Mouse (Mus musculus) CH12F3 (cell line): ENCODE data around the gene Fads6.

Source experiments
- in situ Hi-C: fragments of 300-500 bp; cut with MboI; formaldehyde crosslinking; loops from 2 replicates; pipeline ENCODE4 v1.14.3; 2020; ENCODE audit warnings: low sequenced_read_pairs

Fads6 gene

DNA sequence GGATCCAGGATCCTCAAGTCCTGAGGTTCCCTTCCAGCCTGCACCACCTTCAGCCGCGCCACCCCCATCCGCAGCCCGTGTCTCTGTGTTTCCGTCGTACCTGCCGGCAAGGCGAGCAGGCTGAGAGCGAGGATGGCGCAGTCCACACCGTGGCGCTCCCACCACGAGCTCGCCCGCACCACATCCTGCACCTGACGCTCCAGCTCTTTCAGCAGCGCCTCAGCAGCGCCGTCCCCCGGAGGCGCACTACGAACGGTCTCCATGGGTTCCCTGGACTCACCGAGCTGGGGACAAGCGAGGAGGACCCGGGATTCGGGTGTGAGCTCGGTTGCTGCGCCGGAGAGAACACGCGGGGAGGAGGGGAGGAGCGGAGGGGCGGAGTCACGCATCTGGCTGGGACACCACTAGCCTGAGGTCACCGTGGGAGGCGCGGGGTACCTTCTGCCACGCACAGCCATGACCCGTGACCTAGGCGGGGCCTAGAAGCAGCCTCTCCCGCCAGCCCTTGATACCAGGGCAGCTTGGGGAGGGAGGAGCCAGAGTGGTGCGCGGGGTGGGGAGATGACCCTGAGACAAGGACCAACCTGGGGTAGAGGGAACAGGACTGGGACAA is at the start of gene Fads6:
Gene Fads6 (minus strand): TSS at position 450 of the 613 bp plus-strand sequence.
- in situ Hi-C loops, result no loop called here

DNA sequence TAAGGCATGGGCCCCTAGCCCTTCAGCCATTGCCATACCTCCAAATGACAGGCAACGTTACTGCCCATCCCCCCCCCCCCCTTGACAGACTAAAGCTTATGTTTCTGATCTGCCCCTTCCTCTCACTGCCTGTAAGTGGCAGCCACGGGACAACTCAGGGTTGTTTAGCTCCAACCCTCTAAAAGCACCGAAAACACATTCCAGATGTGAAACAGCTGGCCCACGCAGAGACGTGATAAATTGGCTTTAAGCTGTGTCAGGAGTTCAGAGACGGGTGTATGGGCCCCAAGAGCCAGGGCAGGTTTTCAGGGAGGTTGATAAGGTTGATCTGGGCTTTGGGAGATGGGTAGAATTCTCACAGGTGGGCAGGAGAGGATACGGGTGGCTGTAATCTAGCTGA is 48.1 kb upstream of the Fads6 start:
- in situ Hi-C loops, result no loop called here

DNA sequence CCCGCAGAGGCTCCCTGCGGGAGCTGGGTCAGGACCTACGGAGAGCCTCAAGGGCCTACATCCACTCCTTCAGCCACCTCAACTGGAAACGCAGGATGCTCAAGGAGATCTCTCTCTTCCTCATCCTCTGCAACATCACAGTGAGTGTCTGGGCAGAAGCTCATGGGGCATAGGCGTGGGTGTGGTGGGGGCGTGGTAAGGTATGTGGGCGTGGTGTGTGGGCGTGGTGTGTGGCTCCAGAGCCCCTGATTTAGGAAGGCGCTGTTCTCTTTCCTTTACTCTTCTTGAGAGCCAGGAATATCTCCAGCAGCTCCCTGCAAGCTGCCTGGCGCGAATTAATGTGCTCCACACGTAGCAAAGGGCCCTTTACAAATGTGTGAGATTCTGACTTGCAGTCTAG is 47.5 kb upstream of the Fads6 start:
- in situ Hi-C loops, result no loop called here

DNA sequence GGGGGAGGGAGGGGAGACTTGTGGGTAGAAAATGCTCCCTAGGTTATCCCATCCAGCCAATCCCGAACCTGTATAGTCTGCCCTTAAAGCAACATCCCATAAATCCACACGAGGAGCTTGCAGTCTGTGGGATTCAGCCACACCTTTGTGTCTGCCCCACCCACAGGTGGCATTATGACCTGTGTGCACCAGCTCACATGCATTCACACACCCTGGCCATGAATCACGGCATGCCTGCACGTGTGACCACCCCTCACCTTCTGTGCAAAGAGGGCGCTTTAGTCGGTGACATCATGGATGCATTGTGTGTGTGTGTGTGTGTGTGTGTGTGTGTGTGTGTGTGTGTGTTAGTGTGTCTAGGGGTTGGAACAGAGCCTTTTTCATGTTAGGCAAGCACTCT is 44.4 kb upstream of the Fads6 start:
- in situ Hi-C loops, result no loop called here

DNA sequence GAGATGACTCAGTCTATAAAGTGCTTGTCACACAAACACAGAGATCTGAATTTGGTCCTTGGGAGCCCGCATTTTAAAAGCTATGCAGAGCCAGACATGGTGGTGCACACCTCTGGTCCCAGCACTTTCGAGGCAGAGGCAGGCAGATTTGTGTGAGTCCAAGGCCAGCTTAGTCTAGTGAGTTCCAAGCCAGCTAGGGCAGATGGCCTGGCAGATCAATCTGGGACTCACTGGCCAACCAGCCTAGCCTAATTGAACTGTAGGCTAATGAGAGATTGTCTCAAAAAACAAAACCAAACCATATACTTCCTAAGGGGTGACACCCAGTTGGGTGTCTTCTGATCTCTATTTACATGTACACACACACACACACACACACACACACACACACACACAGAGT is 43.8 kb upstream of the Fads6 start:
- in situ Hi-C loops, result no loop called here

DNA sequence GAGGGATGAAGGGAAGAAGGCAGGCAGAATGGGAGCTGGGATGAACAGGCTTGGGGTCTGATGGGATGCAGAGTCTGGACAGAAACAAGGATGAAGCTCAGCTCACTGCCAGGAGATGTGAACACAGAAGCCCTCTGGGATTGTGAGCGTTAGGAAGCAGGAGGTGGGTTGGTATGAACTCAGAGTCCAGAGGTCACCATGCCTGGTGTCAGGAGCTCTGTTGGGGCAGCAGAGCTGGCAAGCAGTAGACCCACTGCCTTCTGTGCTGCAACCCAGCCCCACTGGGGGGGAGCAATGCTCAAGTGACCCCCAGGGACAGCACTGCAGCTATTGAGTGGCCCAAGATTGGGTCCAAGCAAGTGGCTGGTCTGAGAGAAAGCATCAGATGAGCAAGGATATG is 40.4 kb upstream of the Fads6 start:
- in situ Hi-C loops, result no loop called here

DNA sequence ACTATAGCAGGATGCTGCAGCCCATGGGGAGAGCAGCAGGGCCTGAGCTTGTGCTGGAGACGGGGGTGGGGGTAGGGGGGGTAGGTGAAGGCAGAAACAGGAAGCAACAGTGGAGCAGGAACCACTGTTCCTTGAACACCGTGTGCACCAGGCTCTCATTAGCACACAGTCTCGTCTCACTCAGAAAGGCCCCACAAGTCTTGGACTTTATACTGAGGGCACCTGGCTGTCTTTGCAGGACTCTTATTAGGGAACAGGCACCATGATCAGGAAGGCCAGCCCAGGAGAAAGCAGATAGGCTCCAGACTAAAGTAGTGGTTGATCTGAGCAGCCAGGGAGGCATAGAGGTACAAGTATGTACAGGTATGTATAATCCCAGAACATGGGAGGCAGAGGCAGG is 39.9 kb upstream of the Fads6 start:
- in situ Hi-C loops, result no loop called here

DNA sequence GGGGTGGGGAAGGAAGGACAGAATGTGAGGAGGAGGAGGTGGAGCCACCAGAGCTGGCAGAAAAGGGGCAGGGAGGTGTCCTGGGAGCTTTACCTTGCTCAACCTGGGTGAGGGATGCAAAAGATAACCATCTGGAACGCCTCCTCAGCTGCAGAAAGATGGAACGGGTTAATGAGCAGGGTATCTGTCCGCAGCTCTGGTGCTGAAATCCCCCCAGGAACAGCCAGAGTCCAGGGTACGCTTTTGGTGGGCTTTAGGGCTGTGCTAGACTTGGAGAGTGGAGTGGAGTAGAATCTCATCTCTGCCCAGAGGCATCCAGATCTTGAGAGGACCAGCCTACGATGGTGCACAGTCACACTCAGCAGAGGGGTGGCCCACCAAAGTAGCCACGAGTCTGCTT is 38.7 kb upstream of the Fads6 start:
- in situ Hi-C loops, result no loop called here

DNA sequence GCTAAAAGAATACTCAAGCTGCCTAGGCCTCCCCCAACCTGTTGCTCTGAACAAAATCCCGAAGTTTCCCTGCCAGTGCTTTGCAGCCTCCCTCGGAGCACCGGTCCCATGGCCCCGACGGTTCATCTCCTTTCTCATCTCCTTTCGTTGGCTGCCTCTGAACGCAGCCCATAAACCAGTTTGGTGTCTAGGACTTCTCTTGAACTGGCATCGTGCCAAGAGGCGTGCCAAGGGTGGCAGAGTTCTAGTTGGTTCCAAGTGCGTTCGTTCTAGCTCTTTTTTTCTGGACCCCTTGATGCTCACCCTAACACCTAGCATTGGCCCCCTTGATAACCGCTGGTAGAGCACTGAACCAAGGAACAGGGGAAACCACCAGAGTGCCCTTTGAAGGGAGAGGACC is 37.8 kb upstream of the Fads6 start:
- in situ Hi-C loops, result no loop called here

DNA sequence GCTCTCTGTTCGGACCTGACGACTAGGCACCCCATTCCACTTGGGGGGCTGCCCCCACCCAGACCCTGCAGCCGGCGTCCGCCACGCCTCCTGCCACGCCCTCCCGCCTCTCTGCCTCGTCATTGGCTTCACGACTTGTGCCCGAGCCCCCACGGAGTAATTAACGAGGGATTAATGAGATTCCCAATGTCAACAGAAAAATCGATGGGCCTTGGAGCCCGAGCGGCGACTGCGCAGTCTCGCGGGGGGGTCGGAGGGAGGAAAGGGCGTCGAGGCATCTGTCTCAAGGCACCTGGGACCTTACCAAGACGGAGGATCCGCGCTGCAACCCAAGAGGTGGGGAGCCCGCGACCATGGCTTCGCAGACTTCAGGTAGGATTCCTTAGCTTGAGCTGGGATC is 37.1 kb upstream of the Fads6 start, which contains the start of gene Otop3:
Gene Otop3 (plus strand): TSS at position 201 of the 400 bp plus-strand sequence.
- in situ Hi-C loops, result no loop called here

DNA sequence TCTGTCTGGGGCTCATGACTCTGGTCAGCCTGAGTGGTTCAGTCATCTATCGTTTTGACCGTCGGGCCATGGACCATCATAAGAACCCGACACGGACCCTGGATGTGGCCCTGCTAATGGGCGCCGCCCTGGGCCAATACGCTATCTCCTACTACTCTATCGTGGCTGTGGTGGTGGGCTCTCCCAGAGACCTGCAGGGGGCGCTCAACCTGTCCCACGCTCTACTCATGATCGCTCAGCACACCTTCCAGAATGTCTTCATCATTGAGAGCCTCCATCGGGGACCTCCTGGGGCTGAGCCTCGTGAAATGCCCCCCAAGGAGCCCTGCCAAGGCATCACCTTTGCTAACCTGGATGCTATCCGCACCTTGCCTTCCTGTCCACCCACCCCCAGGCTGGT is 31.9 kb upstream of the Fads6 start:
- in situ Hi-C loops, result no loop called here

DNA sequence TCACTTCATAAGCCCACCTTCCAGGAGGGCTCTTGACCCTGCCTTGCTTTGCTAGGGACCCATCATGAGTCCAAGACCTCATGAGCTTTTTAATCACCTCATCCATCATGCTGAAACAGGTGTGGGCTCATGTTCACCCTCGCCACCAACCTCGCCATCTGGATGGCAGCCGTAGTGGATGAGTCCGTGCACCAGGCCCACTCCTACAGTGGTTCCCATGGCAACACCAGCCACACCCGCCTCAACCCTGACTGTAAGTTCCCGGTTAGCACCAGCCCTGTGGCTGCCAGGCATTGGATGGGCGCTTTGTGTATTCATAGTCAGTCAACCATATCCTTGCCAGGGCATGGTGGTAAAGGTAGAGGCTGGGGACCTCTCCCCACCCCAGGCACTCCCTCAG is 29.3 kb upstream of the Fads6 start:
- in situ Hi-C loops, result no loop called here

DNA sequence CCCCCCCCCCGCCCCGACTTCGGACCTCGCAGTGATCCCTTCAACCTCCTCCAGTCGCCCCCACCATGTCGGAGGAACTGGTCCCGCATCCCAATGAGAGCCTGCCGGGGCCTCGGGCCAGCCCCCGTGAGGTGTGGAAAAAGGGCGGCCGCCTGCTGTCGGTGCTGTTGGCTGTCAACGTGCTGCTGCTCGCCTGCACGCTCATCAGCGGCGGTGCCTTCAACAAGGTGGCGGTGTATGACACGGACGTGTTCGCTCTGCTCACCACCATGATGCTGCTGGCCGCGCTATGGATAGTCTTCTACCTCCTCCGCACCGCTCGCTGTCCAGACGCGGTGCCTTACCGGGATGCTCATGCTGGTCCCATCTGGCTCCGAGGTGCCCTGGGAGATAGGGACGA is 25.9 kb upstream of the Fads6 start:
- in situ Hi-C loops, result no loop called here

DNA sequence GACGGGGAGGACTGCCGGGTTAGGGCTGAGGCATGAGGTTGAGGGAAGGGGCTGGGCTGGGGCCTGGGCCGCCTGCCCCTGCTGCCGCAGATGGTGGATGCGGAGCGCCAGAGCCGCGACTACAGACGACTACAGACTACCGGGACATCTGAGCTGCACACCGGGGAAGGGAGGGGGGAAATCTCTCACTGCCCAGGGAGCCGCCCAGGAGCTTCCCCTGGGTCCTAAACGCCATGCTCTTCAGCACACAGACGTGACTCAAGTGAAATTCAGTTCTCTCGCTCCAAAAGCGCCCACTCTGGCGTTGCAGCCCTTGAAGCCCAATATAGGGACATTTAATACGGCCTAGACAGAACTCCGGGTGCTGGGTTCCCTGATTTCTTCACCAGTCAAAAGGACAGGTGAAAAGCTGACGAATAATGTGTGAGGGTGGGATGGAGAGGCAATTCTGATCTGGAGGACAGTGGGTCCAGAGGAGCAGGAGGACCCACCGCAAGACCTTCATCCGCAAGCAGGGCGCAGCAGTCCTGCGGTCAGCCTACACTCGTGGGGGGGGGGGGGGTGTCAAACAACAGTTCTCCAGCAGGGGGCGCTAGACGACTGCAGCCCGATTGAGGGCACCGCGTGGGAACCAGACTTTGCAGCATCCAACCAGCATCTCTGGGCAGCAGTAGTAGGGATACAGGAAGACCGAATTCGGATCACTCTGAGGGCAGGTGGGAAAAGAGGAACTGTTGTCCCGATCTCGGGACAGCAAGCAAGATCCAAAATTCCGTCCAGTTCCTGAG is 24.6 kb upstream of the Fads6 start, which contains the start of gene Ush1g:
Gene Ush1g (minus strand): TSS at position 136 of the 788 bp plus-strand sequence.
- in situ Hi-C loops, result no loop called here

DNA sequence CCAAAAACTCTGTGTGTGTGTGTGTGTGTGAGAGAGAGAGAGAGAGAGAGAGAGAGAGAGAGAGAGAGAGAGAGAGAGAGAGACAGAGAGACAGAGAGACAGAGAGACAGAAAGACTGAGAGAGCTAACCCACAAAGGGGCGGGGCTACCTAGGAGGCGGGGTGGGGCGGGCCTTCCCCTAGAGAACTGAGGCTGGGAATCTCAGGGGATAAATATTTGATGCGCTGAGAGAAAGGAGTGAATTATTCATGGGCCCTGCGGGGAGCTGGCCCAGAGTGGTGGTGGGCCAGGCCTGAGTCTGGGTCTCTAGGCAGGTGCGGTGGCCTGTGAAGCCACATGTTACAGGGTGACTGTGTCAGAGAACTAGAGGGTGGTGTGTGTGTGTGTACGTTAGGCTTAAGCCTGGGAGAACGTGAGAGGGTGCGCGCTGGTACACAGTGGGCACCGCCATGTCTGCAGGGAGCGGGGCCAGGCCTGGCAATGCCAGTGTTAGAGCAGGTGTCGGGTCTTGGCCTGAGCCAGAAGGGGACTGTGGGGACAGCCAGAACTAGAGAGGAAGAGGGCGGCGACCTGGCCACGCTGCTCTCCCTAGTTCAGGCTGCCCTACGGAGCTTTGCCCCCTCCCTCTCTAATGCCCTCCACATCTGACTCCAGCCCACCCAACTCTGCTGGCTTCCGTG is 22.4 kb upstream of the Fads6 start:
- in situ Hi-C loops, result no loop called here

DNA sequence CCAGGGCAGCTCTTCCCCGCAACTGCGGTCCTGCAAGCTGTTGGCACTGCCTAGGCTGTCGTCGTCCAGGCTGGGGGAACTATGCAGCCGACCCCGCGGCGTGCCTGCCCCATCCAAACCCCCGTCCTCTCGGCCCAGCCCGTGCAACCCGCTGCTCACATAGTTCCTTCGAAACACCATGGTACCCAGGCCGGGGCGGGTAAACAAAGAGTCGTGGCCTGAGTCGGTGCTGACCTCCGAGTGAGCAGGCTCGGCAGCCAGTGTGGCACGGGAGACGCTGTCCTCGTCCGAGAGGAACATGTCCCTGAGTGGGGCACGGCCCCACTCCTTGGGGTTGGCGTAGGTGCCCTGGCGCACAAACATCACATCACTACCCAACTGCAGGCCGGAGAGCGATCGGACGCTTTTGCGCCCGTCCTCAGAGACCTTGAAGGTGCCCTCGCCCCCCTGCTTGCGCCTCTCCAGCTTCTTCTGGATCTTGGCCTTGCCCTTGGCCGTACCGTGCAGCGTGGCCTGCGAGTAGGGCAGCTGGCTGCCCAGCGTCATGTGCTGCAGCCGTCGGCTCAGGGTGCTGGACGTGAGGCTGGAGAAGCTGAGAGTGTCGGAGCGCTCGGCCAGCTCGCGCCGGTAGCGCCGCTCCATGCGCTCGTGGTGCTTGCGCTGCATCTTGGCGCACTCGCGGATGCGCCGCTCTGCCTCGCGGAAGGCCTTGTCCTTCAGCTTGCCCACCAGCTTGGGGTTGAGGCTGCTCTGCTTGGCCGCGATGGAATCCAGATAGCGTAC is 21.0 kb upstream of the Fads6 start:
- in situ Hi-C loops, result no loop called here

DNA sequence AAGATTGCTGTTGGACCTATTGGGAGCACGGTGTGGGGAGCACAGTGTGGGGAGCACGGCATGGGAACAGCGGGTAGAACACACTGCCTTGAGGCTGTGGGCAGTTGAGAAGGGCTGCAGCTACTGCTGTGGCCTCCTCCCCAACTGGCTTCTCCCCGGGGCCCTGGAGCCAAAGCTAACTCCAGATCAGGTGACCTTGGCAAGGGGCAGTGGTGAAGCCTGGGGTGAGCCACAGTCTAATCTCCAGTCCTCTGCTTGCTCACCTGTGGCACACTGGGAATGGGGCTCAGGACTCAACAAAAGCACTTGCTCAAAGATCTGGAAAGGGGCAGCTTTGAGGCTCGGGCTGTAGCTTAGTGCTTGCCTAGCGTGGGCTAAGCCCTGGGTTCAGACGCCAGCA is 19.7 kb upstream of the Fads6 start:
- in situ Hi-C loops, result no loop called here

DNA sequence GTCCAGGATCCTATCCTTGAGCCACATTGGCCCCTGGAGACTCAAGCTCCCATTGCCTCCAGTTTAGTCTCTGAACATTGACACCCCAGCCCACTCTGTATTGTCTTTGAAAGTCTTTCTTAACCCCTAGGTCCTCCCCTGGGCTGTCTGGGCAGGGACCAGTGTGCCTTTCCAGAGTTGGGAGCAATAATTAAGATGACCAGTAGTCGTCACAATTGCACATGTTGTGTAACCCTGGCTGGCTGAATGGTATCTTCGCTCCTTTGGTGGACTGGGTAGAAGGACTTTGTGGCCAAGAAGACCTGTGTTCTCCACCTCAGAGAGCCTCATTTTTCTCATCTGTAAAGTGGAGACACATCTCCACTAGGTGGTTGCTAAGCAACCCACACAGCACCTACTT is 16.8 kb upstream of the Fads6 start:
- in situ Hi-C loops, result no loop called here

DNA sequence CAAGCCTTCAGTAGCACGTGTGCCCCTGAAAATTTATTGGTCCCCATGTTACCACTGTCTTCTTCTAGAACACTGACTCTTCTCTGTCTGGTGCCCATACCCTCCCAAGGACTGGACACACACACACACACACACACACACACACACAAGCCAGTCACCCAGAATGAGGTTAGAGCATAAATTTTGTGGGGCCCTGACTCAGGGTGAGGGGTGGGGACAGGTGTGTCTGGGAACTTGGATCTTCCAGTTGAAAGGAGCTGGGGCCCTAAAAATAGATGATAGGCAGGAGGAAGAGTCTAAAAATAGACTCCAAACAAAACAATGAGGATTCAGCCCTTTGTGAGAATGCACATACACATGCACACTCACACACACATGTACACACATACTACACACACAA is 11.3 kb upstream of the Fads6 start:
- in situ Hi-C loops, result no loop called here

DNA sequence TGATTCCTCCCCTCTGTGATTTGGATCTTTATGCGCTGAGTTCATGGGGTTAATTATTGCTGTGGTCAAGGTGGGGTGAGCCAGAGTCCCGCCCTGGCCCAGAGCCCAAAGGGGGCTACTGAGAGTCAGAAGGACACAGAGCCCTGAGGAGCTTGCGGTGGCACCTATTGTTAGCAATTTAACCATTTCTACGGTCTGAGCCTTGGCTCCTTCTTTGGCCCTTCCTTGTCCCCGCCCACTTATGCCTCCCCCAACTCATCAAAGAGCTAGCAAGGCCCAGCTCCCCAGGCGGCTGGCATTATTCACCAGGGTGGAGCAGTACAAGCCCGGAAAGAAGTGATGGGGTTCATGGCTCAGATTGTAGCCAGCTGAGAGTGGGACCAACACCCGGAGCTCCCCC is 9.4 kb upstream of the Fads6 start, which contains the start of gene Otop2:
Gene Otop2 (plus strand): TSS at position 301 of the 400 bp plus-strand sequence.
- in situ Hi-C loops, result no loop called here

DNA sequence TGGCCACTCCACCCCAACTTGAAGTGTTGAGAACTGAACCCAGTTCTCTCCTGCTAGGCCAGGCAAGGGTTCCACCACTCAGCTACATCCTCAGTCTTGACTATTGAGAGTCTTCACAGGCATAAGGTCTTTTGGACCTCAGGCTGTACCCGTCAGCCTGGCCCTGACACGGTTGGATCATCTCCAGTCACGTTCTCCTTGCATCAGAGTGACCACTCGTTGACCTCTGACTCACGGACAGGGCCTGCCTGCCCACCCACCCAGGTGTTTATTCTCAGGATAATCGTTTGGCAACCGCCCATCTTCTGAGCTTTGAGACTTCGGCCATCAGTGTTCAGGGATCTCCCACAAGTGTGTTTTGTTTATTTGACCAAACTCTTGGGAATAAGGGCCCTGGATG is 5.7 kb upstream of the Fads6 start:
- in situ Hi-C loops, result no loop called here
